ENCODE assay signal across 8 mouse cellular contexts in genomic region chr17:33781124-33781977, GRCm38 (mm10). TPM values are rescaled to one million over a fixed set of nuclear protein-coding genes. Genes with fewer than 3 reads are reported as not detected.
DNase-seq lines count a peak whose midpoint lies in the region; ATAC-seq and TF ChIP-seq lines count a peak whose summit lies in the region.

Angptl4 (minus strand) TSS chr17:33781830.

- peak within 1 kb of the TSS; percentile 87 for H3K27ac ChIP-seq in forebrain, embryonic 10.5 days
- H3K27ac ChIP-seq in heart, embryonic 16.5 days (ENCODE audit: low read length) = peak within 1 kb of the TSS; percentile 96
- peak within 1 kb of the TSS; percentile 96 for H3K27ac ChIP-seq in liver, postnatal 0 days (ENCODE audit: low read depth)
- peak within 1 kb of the TSS; percentile 79 for H3K27ac ChIP-seq in neural tube, embryonic 13.5 days (replicated peaks)

- TF ChIP-seq EP300 in liver, postnatal 0 days (IDR thresholded peaks at IDR 0.05; ENCODE audit: low read depth) = no peak

- peak within 1 kb of the TSS; percentile 51 for H3K4me3 ChIP-seq in C2C12 (ENCODE audit: insufficient read depth, poor library complexity, severe bottlenecking)
- peak within 1 kb of the TSS; percentile 62 for H3K4me3 ChIP-seq in forebrain, embryonic 10.5 days
- H3K4me3 ChIP-seq in heart, embryonic 16.5 days (ENCODE audit: low read length) = peak within 1 kb of the TSS; percentile 58
- peak within 1 kb of the TSS; percentile 65 for H3K4me3 ChIP-seq in liver, postnatal 0 days (ENCODE audit: low read depth, low read length)
- H3K4me3 ChIP-seq in neural tube, embryonic 13.5 days = peak within 1 kb of the TSS; percentile 48

- WGBS in forebrain, embryonic 10.5 days = 1% methylated on average over 50 of the region's 50 CpGs
- 1% methylated on average over 50 of the region's 50 CpGs for WGBS in heart, embryonic 16.5 days
- WGBS in liver, postnatal 0 days (ENCODE audit: insufficient replicate concordance) = under 1% methylated on average over 50 of the region's 50 CpGs
- WGBS in neural tube, embryonic 13.5 days = 1% methylated on average over 50 of the region's 50 CpGs

- peak within 1 kb of the TSS; percentile 93 for H3K4me2 ChIP-seq in heart, embryonic 16.5 days (ENCODE audit: low read depth, low read length)
- H3K4me2 ChIP-seq in liver, postnatal 0 days (ENCODE audit: low read depth, low read length) = peak within 1 kb of the TSS; percentile 91
- peak within 1 kb of the TSS; percentile 86 for H3K4me2 ChIP-seq in neural tube, embryonic 13.5 days

- H3K4me1 ChIP-seq in forebrain, embryonic 10.5 days = peaks cover 56% of the 10 kb centered on the region
- H3K4me1 ChIP-seq in heart, embryonic 16.5 days (ENCODE audit: control insufficient read depth, insufficient read depth, low read length) = peaks cover 62% of the 10 kb centered on the region
- peaks cover 58% of the 10 kb centered on the region for H3K4me1 ChIP-seq in liver, postnatal 0 days (ENCODE audit: insufficient read depth)
- H3K4me1 ChIP-seq in neural tube, embryonic 13.5 days (replicated peaks) = peaks cover 34% of the 10 kb centered on the region

- peaks cover 15% of the 10 kb centered on the region for H3K79me3 ChIP-seq in C2C12 (ENCODE audit: low read depth)

- H3K36me3 ChIP-seq in C2C12 (ENCODE audit: control insufficient read depth, insufficient read depth) = peaks cover 26% of the 10 kb centered on the region
- H3K36me3 ChIP-seq in forebrain, embryonic 10.5 days (replicated peaks) = peaks cover 26% of the 10 kb centered on the region
- H3K36me3 ChIP-seq in heart, embryonic 16.5 days (ENCODE audit: control insufficient read depth, insufficient read depth) = peaks cover 11% of the 10 kb centered on the region
- peaks cover 22% of the 10 kb centered on the region for H3K36me3 ChIP-seq in liver, postnatal 0 days (replicated peaks; ENCODE audit: insufficient read depth, low read length)
- peaks cover 3% of the 10 kb centered on the region; the same call in 1 of the 2 replicates for H3K36me3 ChIP-seq in neural tube, embryonic 13.5 days

- H3K9me3 ChIP-seq in forebrain, embryonic 10.5 days = no peaks in the 10 kb centered on the region
- H3K9me3 ChIP-seq in heart, embryonic 16.5 days (replicated peaks; ENCODE audit: control insufficient read depth, low read length) = no peaks in the 10 kb centered on the region
- no peaks in the 10 kb centered on the region for H3K9me3 ChIP-seq in liver, postnatal 0 days (ENCODE audit: low read length)
- H3K9me3 ChIP-seq in neural tube, embryonic 13.5 days = no peaks in the 10 kb centered on the region

- H3ac ChIP-seq in C2C12 (ENCODE audit: control insufficient read depth, insufficient read length, low read depth) = peak within 1 kb of the TSS; percentile 48

- H3K79me2 ChIP-seq in C2C12 (ENCODE audit: control insufficient read depth, insufficient read depth) = peaks cover 51% of the 10 kb centered on the region

- peak; percentile 83 for DNase-seq in adrenal gland, postnatal 25 days
- peak; percentile 67 for DNase-seq in forebrain, embryonic 10.5 days (ENCODE audit: extremely low spot score, low spot score)
- peak; percentile 80 to 90 for DNase-seq in kidney, postnatal 25 days
- DNase-seq in liver, postnatal 0 days = peak; percentile 83
- DNase-seq in testis, postnatal 14 days (ENCODE audit: low spot score) = peak; percentile 75

- no peak for TF ChIP-seq CTCF in C2C12 (IDR thresholded peaks at IDR 0.05; ENCODE audit: control insufficient read depth, insufficient read depth, insufficient read length)
- TF ChIP-seq CTCF in liver, postnatal 0 days (IDR thresholded peaks at IDR 0.05; ENCODE audit: low read depth) = peak; percentile 3; the same call in 1 of the 2 replicates

- ATAC-seq in heart, embryonic 16.5 days (replicated peaks; ENCODE audit: extremely low read depth, insufficient read depth, low FRiP score) = peak; percentile 63
- peak; percentile 47 for ATAC-seq in liver, postnatal 0 days
- ATAC-seq in neural tube, embryonic 13.5 days (ENCODE audit: low read depth) = peak; percentile 78

- H3K27me3 ChIP-seq in C2C12 (ENCODE audit: control insufficient read depth, insufficient read depth, insufficient read length) = no peaks in the 10 kb centered on the region
- H3K27me3 ChIP-seq in forebrain, embryonic 10.5 days (ENCODE audit: poor library complexity, severe bottlenecking) = peaks cover 18% of the 10 kb centered on the region
- no peaks in the 10 kb centered on the region for H3K27me3 ChIP-seq in heart, embryonic 16.5 days (ENCODE audit: control insufficient read depth, insufficient read depth, low read length)
- H3K27me3 ChIP-seq in liver, postnatal 0 days (ENCODE audit: insufficient read depth, low read length) = no peaks in the 10 kb centered on the region
- peaks cover 7% of the 10 kb centered on the region; the same call in 1 of the 2 replicates for H3K27me3 ChIP-seq in neural tube, embryonic 13.5 days

- H3K9ac ChIP-seq in heart, embryonic 16.5 days (ENCODE audit: low read length) = peak within 1 kb of the TSS; percentile 76
- peak within 1 kb of the TSS; percentile 77 for H3K9ac ChIP-seq in liver, postnatal 0 days (replicated peaks)
- H3K9ac ChIP-seq in neural tube, embryonic 13.5 days = peak within 1 kb of the TSS; percentile 72

TF ChIP-seq in C2C12, 6 proteins besides CTCF, POLR2A, EP300 and RAD21:
- TF ChIP-seq MYOD1 (IDR thresholded peaks at IDR 0.05; ENCODE audit: control insufficient read depth, insufficient read length, low read depth) (no peak), CEBPB (IDR thresholded peaks at IDR 0.05; ENCODE audit: low read depth) (no peak), USF1 (IDR thresholded peaks at IDR 0.05; ENCODE audit: low read depth) (peak; percentile 32), MAX (IDR thresholded peaks at IDR 0.05) (peak; percentile 95), FOSL1 (IDR thresholded peaks at IDR 0.05; ENCODE audit: insufficient read depth, low read length, poor library complexity, severe bottlenecking) (no peak)

RNA-seq across cellular contexts. Expression of gene Angptl4, which starts in this region (rescaled TPM):
- polyA plus RNA-seq in C2C12 (2012; fragmentation: generic; extraction: Trizol) = 212 TPM
- 50.0 and 57.7 TPM in 2 replicates for total RNA-seq in adrenal gland, postnatal 25 days (2021)
- 21.4 and 22.4 TPM in 2 replicates for polyA plus RNA-seq in forebrain, embryonic 10.5 days (2016; fragmentation: Nextera tagmentation; extraction: Ambion mirVana)
- polyA plus RNA-seq in heart, embryonic 16.5 days (2015; fragmentation: Nextera tagmentation; extraction: Ambion mirVana) = 16.4 and 20.5 TPM in 2 replicates
- polyA plus RNA-seq in liver, postnatal 0 days (2015; fragmentation: Nextera tagmentation; extraction: Ambion mirVana) = 64.4 and 93.5 TPM in 2 replicates
- polyA plus RNA-seq in neural tube, embryonic 13.5 days (2015; fragmentation: Nextera tagmentation; extraction: Ambion mirVana) = 22.8 and 24.5 TPM in 2 replicates

Comparison
In these comparisons a context has a peak if more than half of its experiments do, and no peak if none do; other contexts are left out.
1. Peak in every context shown above with its lines: DNase-seq, ATAC-seq, H3K4me3 ChIP-seq and H3K27ac ChIP-seq.